Mouse (Mus musculus) forebrain, embryonic 16.5 days (tissue): ENCODE data around the gene Xrcc6. TPM values are rescaled to one million over a fixed set of nuclear protein-coding genes. Genes with fewer than 3 reads are reported as not detected.
A peak's percentile ranks its signal among the peaks of the same experiment; 100 is the strongest.

Experiments
- ATAC-seq: fragments of 200-750 bp; cut with Nextera tagmentation; 2 replicates; pipeline ENCODE4 v1.8.0; 2017; ENCODE audit warnings: mild to moderate bottlenecking, moderate library complexity
- H3K27ac ChIP-seq: fragments of 300-500 bp; sonication (generic); 2 replicates; pipeline ENCODE4 v1.5.1; 2014; ENCODE audit warnings: low read length, control low read depth
- H3K27me3 ChIP-seq: fragments of 300-500 bp; sonication (generic); replicated peaks from 2 replicates; pipeline ENCODE4 v1.6.1; 2014; ENCODE audit warnings: low read length; ENCODE audit not compliant: control insufficient read depth, insufficient read depth
- H3K36me3 ChIP-seq: fragments of 300-500 bp; sonication (generic); 2 replicates; pipeline ENCODE4 v1.6.1; 2014; ENCODE audit not compliant: control insufficient read depth, insufficient read depth
- H3K4me1 ChIP-seq: fragments of 300-500 bp; sonication (generic); replicated peaks from 2 replicates; pipeline ENCODE4 v1.6.1; 2014; ENCODE audit warnings: low read length; ENCODE audit not compliant: control insufficient read depth, insufficient read depth
- H3K4me2 ChIP-seq: fragments of 300-500 bp; sonication (generic); 2 replicates; pipeline ENCODE4 v1.6.1; 2014; ENCODE audit warnings: mild to moderate bottlenecking, low read length, control low read depth
- H3K4me3 ChIP-seq: fragments of 300-500 bp; sonication (generic); replicated peaks from 2 replicates; pipeline ENCODE4 v1.5.1; 2014; ENCODE audit warnings: mild to moderate bottlenecking, low read length, control low read depth
- H3K9ac ChIP-seq: fragments of 300-500 bp; sonication (generic); replicated peaks from 2 replicates; pipeline ENCODE4 v1.6.1; 2014; ENCODE audit warnings: low read depth, low read length, control low read depth
- H3K9me3 ChIP-seq: fragments of 300-500 bp; sonication (generic); 2 replicates; pipeline ENCODE4 v1.6.1; 2016; ENCODE audit warnings: low read length; ENCODE audit not compliant: control insufficient read depth
- whole genome bisulfite sequencing: fragments of 180-500 bp; shearing (Covaris S2); extraction: QIAGEN DNeasy Blood & Tissue Kit; methylation state at CpG from one replicate; pipeline ENCODE4 v1.1.7; 2014; 5-methylcytosine and 5-hydroxymethylcytosine counted together
- polyA plus RNA-seq: library from polyadenylated mRNA; unstranded; fragments of >200 nt; fragmentation: Nextera tagmentation; extraction: Ambion mirVana; gene quantifications from 2 replicates; pipeline ENCODE4 v1.2.1, GENCODE M21; 2015

Xrcc6 gene
- polyA plus RNA-seq, 1 experiment from 2014 or later, result 63.1 TPM

- no peak overlapping the region for H3K27ac ChIP-seq
- H3K4me1 ChIP-seq, result no peaks in the 10 kb centered on the region
- H3K4me3 ChIP-seq, result no peak overlapping the region
- no peaks in the 10 kb centered on the region for H3K36me3 ChIP-seq
- no peak overlapping the region for H3K9ac ChIP-seq
- WGBS, result 28% methylated on average over 7 of the region's 7 CpGs
- 0 out of 2 replicates have a peak, but pooled peaks have one; percentile 18 for ATAC-seq
- no peak overlapping the region for H3K4me2 ChIP-seq
- no peaks in the 10 kb centered on the region for H3K9me3 ChIP-seq
- H3K27me3 ChIP-seq, result no peaks in the 10 kb centered on the region
Observed at GRCm38 (mm10) chr15:82081161-82081560, 93.5 kb downstream of the Xrcc6 start.

GRCm38 (mm10) chr15:82085606-82086005 is 98.0 kb downstream of the Xrcc6 start:
- H3K9me3 ChIP-seq, result no peaks in the 10 kb centered on the region
- no peak for ATAC-seq
- no peaks in the 10 kb centered on the region for H3K4me1 ChIP-seq
- H3K27ac ChIP-seq, result no peak overlapping the region
- no peak overlapping the region for H3K4me3 ChIP-seq
- H3K36me3 ChIP-seq, result no peaks in the 10 kb centered on the region
- no peak overlapping the region for H3K9ac ChIP-seq
- H3K4me2 ChIP-seq, result no peak overlapping the region
- WGBS, result 87% methylated on average over 9 of the region's 9 CpGs
- H3K27me3 ChIP-seq, result no peaks in the 10 kb centered on the region

- Histone ChIP-seq H3K36me3 (no peaks in the 10 kb centered on the region), H3K4me3 (no peak overlapping the region), H3K4me1 (no peaks in the 10 kb centered on the region), H3K9me3 (no peaks in the 10 kb centered on the region), H3K27ac (no peak overlapping the region), H3K27me3 (no peaks in the 10 kb centered on the region), H3K4me2 (no peak overlapping the region), H3K9ac (no peak overlapping the region)
- ATAC-seq, result no peak
- 82% methylated on average over 12 of the region's 12 CpGs for WGBS
Observed at GRCm38 (mm10) chr15:82086131-82086530, 98.5 kb downstream of the Xrcc6 start.

- Histone ChIP-seq H3K4me1 (no peaks in the 10 kb centered on the region), H3K4me2 (no peak overlapping the region), H3K27ac (no peak overlapping the region), H3K4me3 (no peak overlapping the region), H3K36me3 (no peaks in the 10 kb centered on the region), H3K9ac (no peak overlapping the region), H3K27me3 (no peaks in the 10 kb centered on the region), H3K9me3 (no peaks in the 10 kb centered on the region)
- ATAC-seq, result no peak
- 15% methylated on average over 10 of the region's 10 CpGs for WGBS
Observed at GRCm38 (mm10) chr15:82087266-82087665, 99.6 kb downstream of the Xrcc6 start.

Other genes starting within 250 kb of the Xrcc6 start
- gene Zc3h7b, start 242.8 kb upstream of the Xrcc6 start, polyA plus RNA-seq, result 58.6 and 59.1 TPM in 2 replicates
- 123 and 143 TPM in 2 replicates for gene Rangap1, start 242.3 kb upstream of the Xrcc6 start, polyA plus RNA-seq
- gene Tef, start 185.4 kb upstream of the Xrcc6 start, polyA plus RNA-seq, result 32.7 and 33.3 TPM in 2 replicates
- 19.4 and 23.8 TPM in 2 replicates for gene Tob2, start 129.0 kb upstream of the Xrcc6 start, polyA plus RNA-seq
- gene Phf5a, start 115.9 kb upstream of the Xrcc6 start, polyA plus RNA-seq, result 130 and 132 TPM in 2 replicates
- gene Aco2, start 115.5 kb upstream of the Xrcc6 start, polyA plus RNA-seq, result 259 and 260 TPM in 2 replicates
- 93.8 and 103 TPM in 2 replicates for gene Polr3h, start 61.6 kb upstream of the Xrcc6 start, polyA plus RNA-seq
- 133 and 182 TPM in 2 replicates for gene Csdc2, start 51.1 kb upstream of the Xrcc6 start, polyA plus RNA-seq
- 89.9 and 100 TPM in 2 replicates for gene Pmm1, start 26.9 kb upstream of the Xrcc6 start, polyA plus RNA-seq
- gene 1700029P11Rik, start 7.3 kb upstream of the Xrcc6 start, polyA plus RNA-seq, result not detected in 2 replicates
- gene Desi1, start 46.0 kb downstream of the Xrcc6 start, polyA plus RNA-seq, result 45.4 and 47.4 TPM in 2 replicates
- 284 and 285 TPM in 2 replicates for gene Snu13, start 59.8 kb downstream of the Xrcc6 start, polyA plus RNA-seq
- not detected in 2 replicates for gene 4930407I10Rik, start 71.3 kb downstream of the Xrcc6 start, polyA plus RNA-seq
- not detected in 2 replicates for gene Mei1, start 82.2 kb downstream of the Xrcc6 start, polyA plus RNA-seq
- 16.2 and 16.3 TPM in 2 replicates for gene Ccdc134, start 140.1 kb downstream of the Xrcc6 start, polyA plus RNA-seq
- gene Srebf2, start 159.3 kb downstream of the Xrcc6 start, polyA plus RNA-seq, result 229 and 232 TPM in 2 replicates
- gene Shisa8, start 225.0 kb downstream of the Xrcc6 start, polyA plus RNA-seq, result 0.66 and 0.70 TPM in 2 replicates
- 0.10 and 0.25 TPM in 2 replicates for gene Tnfrsf13c, start 236.5 kb downstream of the Xrcc6 start, polyA plus RNA-seq